Mouse (Mus musculus) common myeloid progenitor, adult 5-6 weeks (primary cell): Measurements from ENCODE around the gene Smap2. TPM values are rescaled to one million over a fixed set of nuclear protein-coding genes. Genes with fewer than 3 reads are reported as not detected.
"Not testable (repeated sequence)": the region's sequence is repeated elsewhere in the genome, so short reads cannot be mapped to it uniquely, and the experiment has no call there.

ENCODE experiments used
- ATAC-seq: replicated peaks from 2 replicates; pipeline ENCODE4 v1.8.0; 2016; ENCODE audit warnings: low read depth, mild to moderate bottlenecking, moderate TSS enrichment, inconsistent platforms; ENCODE audit not compliant: poor library complexity, severe bottlenecking
- total RNA-seq: library from RNA; stranded (forward); fragments of 200-1000, 187-1606 nt; gene quantifications from 2 replicates; pipeline ENCODE4 v1.2.3, GENCODE M21; 2017

The Smap2 gene
- 63.8 and 81.6 TPM in 2 replicates for total RNA-seq

DNA sequence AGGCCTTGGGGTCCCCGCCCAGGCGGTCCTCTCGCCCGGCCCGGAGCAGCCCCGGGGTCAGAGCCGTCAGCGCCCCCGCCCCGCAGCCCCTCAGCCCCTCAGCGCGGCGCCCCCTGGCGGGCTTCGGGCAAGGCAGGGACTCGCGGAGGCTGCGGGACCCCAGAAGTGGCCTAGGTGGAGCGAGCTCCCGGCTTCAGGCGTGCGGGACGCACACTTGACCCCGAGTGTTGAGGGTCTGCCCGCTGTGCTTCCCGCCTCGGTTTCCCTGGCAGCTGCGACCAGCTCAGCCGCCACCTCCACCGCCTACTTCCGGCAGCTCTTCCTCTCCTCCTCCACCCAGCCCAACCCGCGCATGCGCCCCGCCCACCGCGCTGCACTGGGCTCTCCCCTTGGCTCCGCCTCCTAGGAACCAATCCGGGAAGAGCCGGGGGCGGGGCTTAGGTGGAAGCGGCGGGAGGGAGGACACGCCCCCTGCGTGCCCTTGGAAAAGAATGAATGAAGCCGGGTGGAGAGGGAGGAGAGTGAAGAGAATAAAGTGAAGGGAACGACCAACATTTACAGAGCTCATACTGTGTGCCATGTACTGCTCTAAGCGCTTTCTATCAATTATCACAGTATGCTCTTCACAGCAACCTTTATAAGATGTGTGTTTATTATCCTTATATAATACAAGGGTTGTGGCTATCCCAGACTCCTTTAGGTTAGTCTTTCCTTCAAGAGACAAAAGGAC is at the start of gene Smap2:
Gene Smap2 (minus strand): TSS at position 320 of the 730 bp plus-strand sequence.
- ATAC-seq: peak; percentile 76

DNA sequence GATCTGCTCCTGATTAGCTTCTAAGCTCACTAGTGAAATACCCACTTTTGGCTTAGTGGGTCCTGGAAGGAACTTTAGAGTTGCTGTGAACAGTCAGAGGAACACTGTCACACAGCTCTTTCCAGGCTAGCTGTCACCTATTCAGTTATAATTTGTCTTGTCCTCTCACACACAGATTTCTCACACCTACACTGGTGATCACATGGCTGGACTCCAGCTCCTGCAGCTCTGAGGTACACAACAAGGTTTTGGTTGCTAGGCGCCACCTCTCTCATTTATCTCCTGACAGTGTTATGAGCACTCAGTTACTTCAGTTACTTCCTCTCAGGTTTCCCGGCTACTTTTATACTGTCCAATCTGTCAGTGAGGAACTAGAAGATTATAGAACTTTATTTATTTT is 48.3 kb upstream of the Smap2 start:
- no peak for ATAC-seq

DNA sequence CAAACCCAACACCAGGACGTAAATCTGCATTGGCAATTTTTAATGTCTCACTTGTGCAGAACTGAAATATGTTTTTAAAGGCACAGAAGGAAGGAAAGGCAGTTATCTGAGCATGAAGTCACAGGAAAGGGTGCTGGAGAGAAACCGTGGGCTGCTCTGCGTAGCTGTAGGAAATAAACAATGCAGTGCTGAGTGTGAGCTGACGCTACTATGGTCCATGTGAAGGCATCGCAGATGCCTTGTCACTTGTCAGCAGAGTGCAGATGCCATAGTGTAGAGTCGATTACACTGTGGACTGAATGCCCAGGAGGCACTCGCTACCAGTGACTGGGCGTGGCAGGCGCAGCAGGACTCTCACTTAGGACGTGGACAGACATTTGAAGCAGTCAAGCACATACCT is 42.2 kb upstream of the Smap2 start:
- not testable (repeated sequence) for ATAC-seq

DNA sequence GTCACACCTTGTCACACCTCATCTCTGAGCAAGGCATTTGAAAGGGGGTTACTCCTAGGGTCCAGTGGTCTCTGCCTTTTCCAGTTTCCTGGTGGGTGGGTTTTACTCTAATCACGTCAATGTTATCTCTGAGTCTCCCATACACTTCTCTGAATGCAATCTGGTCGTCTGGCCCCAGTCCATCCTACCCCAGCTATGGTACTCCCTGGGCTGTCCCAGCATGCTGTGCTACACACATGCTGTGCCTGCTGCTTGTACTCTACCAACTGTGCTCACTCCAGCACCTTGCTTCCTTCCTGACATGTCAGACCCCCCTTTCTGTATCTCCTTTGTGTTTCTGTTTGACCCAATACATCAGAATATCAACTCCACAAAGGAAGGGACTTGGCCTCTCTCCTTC is 40.0 kb upstream of the Smap2 start:
- no peak for ATAC-seq

DNA sequence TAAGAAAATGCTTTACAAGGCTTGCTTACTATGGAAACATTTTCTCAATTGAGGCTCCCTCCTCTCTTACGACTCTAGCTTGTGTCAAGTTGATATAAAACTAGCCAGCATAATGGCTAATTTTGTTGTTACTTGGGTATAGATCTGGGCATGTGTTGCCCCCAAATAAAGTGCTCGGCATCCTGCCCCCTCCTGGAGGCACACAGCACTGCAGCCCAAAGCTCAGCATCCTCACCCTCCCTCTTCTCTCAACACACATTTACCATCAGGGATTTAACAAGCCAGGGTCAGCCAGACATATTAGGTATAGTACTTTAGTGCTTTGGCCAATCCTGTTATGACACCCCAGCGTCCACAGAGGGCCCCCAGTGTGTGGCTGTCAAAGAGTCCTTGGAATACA is 39.3 kb upstream of the Smap2 start:
- peak; percentile 47; the same call in 1 of the 2 replicates for ATAC-seq

DNA sequence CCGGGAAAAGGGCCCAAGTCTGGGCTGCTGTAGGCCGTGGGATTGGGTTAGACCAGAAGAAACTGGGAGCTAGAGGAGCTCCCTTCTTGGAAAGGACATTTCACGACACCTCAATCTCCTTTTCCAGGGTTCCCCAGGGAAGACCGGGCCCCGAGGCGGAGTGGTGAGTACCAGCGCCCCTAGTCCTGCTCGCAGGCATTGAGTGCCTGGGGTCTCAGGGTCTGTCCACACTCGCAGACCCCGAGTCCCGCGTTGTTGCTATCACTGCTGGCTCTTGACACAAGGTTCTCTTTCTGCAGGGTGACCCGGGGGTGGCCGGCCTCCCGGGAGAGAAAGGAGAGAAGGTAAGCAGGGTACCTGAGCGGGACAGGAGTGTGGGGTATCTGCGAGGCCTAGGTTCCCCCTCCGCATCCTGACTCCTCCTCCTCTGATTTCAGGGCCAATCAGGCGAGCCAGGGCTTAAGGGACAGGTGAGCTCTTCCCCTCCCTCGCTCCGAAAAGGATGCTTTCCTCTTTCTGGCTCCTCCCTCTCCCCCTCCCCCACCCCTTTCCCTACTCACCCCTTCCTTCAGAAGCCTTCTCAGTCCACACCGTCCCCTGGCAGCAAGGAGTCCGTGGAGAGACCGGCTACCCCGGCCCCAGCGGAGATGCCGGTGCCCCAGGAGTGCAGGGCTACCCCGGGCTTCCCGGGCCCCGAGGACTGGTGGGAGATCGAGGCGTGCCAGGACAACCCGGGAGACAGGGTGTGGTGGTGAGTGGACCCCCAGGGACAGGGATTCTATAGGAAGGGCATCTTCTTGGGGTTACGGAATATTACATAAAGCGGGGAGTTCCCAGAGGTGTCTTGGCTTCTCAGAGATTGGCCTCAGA is 35.6 kb upstream of the Smap2 start:
- ATAC-seq: 0 out of 2 replicates have a peak, but pooled peaks have one; percentile 31

DNA sequence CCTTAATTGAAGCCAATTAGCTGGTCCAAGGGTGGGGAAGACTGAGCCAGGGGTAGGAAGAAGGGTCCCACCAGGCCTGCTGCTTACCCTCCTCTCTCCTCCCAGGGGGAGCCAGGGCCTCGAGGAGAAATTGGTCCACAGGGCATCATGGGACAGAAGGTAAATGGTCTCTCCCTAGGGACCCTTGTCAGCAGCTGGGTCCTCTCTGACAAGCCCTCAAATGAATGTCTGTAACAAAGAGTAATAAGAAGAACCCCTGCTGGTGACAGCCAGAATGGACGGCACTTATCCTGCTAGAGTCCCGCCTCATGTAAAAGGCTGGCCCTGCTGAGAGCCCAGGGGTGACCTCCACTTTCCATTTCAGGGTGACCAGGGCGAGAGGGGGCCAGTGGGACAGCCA is 34.8 kb upstream of the Smap2 start:
- ATAC-seq: no peak

DNA sequence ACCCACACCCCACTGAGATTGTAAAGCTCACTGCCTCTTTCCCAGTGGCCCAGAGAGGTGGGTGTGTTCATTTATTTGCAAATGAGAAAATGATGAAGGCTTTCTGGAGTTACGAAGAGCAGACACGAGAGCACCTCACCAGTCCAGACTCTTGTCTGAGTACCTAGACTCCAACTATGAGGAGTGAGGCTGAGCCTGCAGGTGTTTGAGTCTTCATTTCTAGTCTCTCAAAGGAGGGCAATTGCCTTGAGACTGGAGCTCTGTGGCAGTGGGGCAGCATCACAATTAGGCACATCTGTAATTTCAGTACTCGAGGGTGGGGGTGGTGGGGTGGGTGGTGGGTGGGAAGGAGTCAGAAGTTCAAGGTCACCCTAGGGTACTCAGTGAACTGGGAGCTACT is 25.9 kb upstream of the Smap2 start:
- ATAC-seq: no peak

DNA sequence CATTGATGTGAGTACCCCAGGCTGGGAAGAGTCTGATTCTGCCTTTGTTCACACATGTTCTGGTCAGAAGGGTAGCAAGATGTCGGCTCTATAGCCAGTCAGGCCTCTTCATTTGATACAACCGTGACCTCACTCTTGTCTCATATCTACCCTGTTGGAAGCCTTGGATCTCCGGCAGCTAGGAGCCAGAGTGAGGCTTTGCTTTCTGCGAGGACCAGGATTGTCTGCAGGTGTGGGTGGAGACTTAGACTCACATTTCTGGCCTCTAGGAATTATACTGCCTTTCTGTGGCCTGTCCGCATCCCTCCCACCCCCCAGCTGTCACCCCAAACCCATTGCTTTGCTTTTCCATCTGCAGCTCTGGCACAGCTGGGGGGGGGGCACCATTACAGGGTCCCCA is 25.4 kb upstream of the Smap2 start:
- ATAC-seq: no peak

DNA sequence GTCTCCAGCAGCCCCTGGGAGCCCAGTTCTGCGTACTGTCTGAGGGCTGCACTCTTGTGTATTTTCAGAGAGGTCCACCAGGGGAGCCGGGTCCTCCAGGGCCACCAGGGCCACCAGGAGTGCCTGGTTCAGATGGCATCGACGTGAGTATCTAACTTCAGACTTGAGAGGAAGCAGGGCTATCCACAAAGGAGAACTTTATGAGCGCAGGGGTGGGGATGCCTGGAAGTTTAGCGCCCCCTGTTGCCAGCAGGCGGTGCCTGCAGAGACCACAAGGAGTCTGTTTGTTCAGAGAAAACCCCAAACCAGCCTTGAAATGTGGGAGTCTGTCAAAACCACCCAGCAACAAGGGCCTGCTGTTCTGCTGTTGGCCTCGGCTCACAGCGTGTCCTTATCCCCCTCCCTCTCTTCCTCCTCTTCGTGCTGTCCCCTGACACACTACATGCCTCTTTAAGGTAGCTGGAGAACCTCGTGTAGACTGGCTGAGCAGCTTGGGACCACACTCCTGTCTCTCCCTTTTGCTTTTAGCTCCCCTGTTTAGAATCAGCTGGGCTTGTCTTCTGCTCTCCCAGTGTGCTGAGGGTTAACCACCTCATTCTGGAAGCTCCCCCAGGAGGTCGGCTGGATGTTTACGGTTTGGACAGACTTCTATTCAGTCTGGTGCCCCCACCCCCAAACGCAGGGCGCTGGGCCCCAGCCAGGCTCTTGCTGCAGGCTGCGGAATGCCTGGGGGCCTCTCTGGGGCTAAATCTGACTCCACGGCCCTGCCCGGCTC is 24.0 kb upstream of the Smap2 start:
- peak; percentile 90 for ATAC-seq

DNA sequence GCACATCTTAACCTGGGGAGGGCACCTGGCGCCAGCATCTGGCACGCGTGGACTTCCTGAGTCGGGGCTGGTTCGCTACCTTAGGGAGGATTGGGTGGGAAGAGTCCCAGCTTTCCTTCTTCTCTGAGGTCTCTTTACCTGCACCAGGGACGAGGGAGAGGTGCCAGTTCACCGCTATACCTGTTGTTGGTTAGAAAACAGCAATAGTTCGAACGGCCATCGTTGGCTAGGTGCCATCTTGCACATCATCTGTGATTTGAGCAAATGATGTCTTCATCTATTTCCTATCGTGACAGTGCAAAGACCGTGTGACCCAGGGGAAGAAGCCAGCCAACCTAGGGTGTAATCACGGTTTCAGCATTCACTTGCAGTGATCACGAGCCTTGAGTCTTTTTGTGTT is 23.3 kb upstream of the Smap2 start:
- ATAC-seq: no peak

DNA sequence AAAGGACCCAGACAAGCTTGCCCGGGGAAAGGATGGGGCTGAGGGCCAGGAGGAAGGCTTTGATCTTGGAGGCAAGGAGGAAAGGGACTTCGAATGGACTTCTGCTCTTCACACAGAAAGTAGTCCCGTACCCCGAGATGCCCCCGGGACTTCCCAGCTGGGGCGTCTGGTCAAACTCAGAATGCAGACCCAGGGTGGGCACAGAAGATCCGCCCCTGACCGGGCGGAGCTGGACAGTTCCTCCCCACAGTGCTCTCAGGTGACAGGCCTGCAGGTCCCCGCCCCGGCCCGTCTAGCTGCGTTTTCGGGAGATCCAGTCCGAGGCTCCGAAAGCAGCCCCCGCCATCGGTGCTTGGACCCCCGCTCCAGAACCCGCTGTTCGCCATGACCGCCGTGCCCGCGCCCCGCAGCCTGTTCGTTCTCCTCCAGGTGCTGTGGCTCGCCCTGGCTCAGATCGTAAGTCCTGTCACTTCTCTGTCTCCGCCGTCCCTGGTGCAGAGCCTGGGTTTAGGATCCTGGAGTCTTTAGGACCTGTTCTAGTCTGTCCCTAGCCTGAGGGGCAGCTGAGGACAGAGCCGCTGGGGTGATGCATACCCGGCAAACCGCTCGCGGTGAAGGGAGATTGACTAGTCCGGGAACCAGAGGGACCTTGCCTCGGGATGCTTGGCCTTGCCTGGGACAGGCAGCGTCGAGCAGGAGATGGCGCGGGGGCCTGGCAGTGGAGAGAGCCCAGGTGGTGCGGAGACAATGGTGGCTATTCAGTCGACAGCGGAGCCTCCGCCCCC is 22.5 kb upstream of the Smap2 start, which contains the start of gene Col9a2:
Gene Col9a2 (plus strand): TSS at position 55 of the 785 bp plus-strand sequence.
- ATAC-seq: peak; percentile 9; the same call in 1 of the 2 replicates

DNA sequence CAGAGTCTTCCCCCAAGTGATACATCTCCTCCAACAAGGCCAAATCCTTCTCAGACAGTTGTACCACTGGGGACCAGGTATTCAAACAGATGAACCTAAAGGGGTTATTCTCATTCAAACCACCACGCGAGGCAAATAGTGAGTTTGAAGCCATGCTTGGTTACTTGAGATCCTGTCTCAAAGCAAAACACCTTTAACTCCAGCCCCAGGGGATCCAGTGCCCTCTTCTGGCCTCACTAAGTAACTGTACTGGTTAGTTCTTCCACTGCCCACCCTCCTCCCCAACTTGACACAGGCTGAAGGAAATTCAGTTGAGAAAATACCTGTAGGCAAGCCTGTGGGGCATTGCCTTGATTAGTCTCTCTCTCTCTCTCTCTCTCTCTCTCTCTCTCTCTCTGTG is 16.0 kb upstream of the Smap2 start:
- ATAC-seq: peak; percentile 61

DNA sequence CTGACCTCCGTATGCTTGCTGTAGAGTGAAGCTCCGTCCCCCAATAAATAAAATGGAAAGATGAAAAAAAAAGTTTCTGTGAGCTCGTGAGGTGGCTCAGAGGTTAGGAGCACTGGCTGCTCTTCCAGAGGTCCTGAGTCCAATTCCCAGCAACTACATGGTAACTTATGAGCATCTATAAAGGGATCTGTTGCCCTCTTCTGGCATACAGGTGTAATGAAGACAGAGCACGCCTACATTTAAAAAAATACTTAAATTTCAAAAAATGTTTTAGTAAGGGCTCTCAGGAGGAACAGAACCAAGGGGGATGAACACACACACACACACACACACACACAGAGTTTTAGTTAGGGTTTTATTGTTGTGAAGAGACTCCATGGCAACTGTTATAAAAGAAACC is 14.4 kb upstream of the Smap2 start:
- ATAC-seq: peak; percentile 54

DNA sequence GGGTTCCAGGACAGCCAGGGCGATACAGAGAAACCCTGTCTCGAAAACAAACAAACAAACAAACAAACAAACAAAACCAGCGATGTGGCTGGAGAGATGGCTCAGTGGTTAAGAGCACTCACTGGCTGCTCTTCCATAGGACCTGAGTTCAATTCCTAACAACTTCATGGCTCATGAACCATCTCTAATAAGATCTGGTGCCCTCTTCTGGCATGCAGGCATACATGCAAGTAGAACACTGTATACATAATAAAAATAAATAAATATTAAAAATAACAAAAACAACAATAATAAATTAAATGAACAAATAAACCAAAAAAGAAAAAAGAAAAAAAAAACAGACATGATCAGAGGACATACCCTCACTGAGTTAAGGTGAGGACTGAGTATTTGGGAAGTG is 12.6 kb upstream of the Smap2 start:
- ATAC-seq: no peak

DNA sequence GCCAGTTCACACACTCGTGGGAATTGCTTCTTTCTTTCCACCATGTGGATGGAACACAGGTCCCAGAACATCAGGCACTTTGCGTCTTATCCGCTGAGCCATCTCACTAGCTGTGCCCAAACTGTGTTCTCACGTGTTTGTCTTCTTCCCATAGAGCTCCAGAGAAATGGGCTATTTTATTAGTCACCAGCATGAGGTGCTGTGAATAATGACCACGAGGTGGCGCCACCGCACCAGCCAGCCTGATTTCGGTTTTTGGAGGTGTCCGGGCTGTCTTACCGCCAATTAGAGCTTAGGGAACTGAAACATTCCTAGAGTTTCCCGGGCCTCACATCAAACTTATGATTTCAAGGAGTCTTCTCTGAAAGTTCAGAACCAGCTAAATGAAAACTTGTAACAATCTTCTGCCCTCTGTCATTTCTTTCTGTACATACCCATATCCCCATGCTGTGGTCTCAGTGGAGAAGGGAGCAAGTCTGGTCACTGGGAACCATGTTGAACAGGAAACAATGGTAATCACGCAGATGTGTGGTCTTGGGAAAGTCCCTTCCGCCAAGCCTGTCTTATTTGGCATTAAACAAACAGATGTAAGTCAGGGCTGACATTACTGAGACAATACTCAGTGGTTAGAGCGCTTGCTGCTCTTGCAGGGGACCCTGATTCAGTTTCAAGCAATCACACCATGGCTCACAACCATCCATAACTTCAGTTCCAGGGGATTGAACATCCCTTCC is 11.8 kb upstream of the Smap2 start:
- 0 out of 2 replicates have a peak, but pooled peaks have one; percentile 15 for ATAC-seq

DNA sequence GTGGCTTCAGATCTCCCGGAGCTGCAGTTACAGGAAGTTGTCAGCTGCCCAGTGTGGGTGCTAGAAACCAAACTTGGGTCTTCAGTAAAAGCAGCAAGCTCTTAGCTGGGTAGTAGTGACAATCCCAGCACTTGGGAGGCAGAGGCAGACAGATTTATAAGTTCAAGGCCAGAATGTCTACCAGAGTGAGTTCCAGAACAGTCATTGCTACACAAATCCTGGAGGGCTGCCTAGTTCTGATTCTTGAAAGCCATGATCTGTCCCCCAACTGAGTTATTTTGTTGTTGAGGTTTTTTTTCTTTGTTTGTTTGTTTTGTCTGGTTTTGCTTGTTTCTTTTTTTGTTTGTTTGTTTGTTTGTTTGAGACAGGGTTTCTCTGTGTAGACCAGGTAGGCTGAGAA is 11.1 kb upstream of the Smap2 start:
- ATAC-seq: no peak

DNA sequence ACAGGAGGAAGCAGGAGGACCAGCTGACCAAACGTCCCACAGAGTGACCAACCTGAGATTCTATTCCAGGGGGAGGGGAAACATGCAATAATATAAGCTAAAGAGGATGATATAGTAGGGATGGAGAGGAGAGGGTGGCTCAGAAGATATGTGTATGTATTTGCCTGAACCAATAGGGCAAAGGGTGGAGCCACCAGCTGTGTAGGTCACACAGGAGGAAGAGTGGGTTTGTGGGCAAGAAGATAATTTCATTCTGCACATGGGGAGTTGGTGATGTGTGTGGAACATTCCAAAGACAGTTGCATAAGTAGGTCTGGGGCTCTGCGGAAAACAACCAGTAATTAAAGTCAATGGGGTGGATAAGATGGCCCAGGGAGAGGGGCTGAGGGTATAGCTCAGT is 8.6 kb upstream of the Smap2 start:
- peak; percentile 75 for ATAC-seq

DNA sequence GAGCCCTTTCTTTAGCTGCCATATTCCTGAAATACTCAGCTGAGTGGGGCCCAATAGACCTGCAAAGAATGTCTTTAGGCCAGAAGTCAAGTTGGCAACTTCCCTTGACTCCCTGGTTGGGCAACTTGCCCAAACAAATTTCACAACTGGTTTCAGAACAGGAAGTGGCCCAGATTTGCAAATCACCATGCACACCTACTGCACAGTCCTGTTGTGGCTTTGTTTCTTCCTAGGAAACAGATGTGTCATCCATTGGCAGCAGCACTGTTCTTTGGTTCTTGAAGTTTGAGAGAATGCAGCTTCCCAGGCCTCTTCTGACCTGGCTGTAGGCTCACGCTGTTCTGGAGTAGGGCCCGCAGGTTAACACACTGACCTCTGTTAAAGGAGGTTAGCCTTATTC is 6.9 kb upstream of the Smap2 start:
- peak; percentile 67 for ATAC-seq
